9 mouse cellular contexts compared by ENCODE assay signal in the genomic region with DNA sequence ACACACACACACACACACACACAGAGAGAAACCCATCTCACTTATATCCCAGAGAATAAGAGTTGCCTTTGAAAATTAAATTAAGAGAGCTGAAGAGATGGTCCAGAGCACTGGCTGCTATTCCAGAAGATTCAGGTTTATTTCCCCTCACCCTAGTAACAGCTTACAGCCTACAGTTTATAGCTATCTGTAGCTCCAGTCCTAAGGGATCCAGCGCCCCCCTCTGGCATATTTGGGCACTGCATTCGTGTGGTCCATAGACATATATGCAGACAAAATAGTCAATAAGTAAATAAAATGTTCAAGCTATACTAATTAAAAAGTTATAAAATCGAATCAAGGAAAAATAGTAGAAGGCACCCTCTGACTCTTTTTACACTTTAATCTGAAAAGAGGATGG.
A peak's percentile ranks its signal among the peaks of the same experiment; 100 is the strongest.
DNase-seq lines count a peak whose midpoint lies in the region; ATAC-seq lines count a peak whose summit lies in the region.
"Had no signal": no experiment of that assay in that cellular context is flagged by ENCODE, and none has a peak within 500 bp of the region (broad histone marks: within the 10 kb centered on the region; RNA-seq: fewer than 3 reads in every experiment).

No protein-coding gene starts in this region.

- no peak overlapping the region for H3K27ac ChIP-seq in midbrain, embryonic 10.5 days (replicated peaks)
- no peak overlapping the region for H3K27ac ChIP-seq in midbrain, embryonic 16.5 days (ENCODE audit: low read length)
- H3K27ac ChIP-seq: limb, embryonic 13.5 days had no signal

- H3K9me3 ChIP-seq in midbrain, embryonic 10.5 days (replicated peaks) = peaks cover 13% of the 10 kb centered on the region
- H3K9me3 ChIP-seq in midbrain, embryonic 16.5 days (replicated peaks; ENCODE audit: control insufficient read depth, low read length, poor library complexity, severe bottlenecking) = no peaks in the 10 kb centered on the region

- ATAC-seq in frontal cortex, adult (ENCODE audit: low TSS enrichment) = no peak
- ATAC-seq in midbrain, embryonic 16.5 days = no peak

- no peak overlapping the region for H3K4me3 ChIP-seq in midbrain, embryonic 10.5 days
- H3K4me3 ChIP-seq in midbrain, embryonic 16.5 days (ENCODE audit: low read depth, low read length) = no peak overlapping the region
- H3K4me3 ChIP-seq: limb, embryonic 13.5 days had no signal

- H3K36me3 ChIP-seq in midbrain, embryonic 10.5 days = no peaks in the 10 kb centered on the region
- no peaks in the 10 kb centered on the region for H3K36me3 ChIP-seq in midbrain, embryonic 16.5 days (ENCODE audit: control insufficient read depth, insufficient read depth, low read length)
- H3K36me3 ChIP-seq: limb, embryonic 13.5 days had no signal

- WGBS in midbrain, embryonic 10.5 days = 44% methylated on average over 3 of the region's 3 CpGs
- 30% methylated on average over 3 of the region's 3 CpGs for WGBS in midbrain, embryonic 16.5 days

- H3K9ac ChIP-seq in midbrain, embryonic 16.5 days (ENCODE audit: low read depth, low read length) = no peak overlapping the region
- H3K9ac ChIP-seq: limb, embryonic 13.5 days had no signal

- H3K4me2 ChIP-seq in midbrain, embryonic 16.5 days (ENCODE audit: low read length) = no peak overlapping the region
- H3K4me2 ChIP-seq: limb, embryonic 13.5 days had no signal

- H3K4me1 ChIP-seq in midbrain, embryonic 10.5 days = 0 out of 2 replicates have a peak, but pooled peaks cover 5% of the 10 kb centered on the region
- 0 out of 2 replicates have a peak, but pooled peaks cover 2% of the 10 kb centered on the region for H3K4me1 ChIP-seq in midbrain, embryonic 16.5 days (ENCODE audit: control insufficient read depth, insufficient read depth, low read length)
- H3K4me1 ChIP-seq: limb, embryonic 13.5 days had no signal

- peak; percentile 37 to 55 for DNase-seq in frontal cortex, postnatal 14 days (ENCODE audit: low spot score in 2 of 2)
- DNase-seq in midbrain, embryonic 10.5 days (ENCODE audit: low spot score) = peak; percentile 29
- peak; percentile 74 for DNase-seq in cerebellum, adult 9-10 months
- peak; percentile 17 for DNase-seq in kidney, postnatal 14 days
- DNase-seq in retina, postnatal 1 day = peak; percentile 60
- DNase-seq in spleen, postnatal 14 days (ENCODE audit: low spot score in 2 of 2) = no peak

- H3K27me3 ChIP-seq in midbrain, embryonic 10.5 days (ENCODE audit: low read depth, poor library complexity, severe bottlenecking) = no peaks in the 10 kb centered on the region
- H3K27me3 ChIP-seq in midbrain, embryonic 16.5 days (ENCODE audit: control insufficient read depth, insufficient read depth, low read depth, low read length) = no peaks in the 10 kb centered on the region
- H3K27me3 ChIP-seq: limb, embryonic 13.5 days had no signal

Comparison
In these comparisons a context has a peak if more than half of its experiments do, and no peak if none do; other contexts are left out.
1. DNase-seq: peak in frontal cortex, postnatal 14 days (2 of 2), midbrain, embryonic 10.5 days (single experiment), cerebellum, adult 9-10 months (single experiment), kidney, postnatal 14 days (single experiment) and retina, postnatal 1 day (single experiment); none in spleen, postnatal 14 days (0 of 2).